Mouse (Mus musculus): ENCODE results near the gene Grm6. TPM values are rescaled to one million over a fixed set of nuclear protein-coding genes. Genes with fewer than 3 reads are reported as not detected.

The Grm6 gene
- polyA plus RNA-seq (2015; fragmentation: Nextera tagmentation; extraction: Ambion mirVana): not detected in 2 replicates

- Histone ChIP-seq H3K9me3 (ENCODE audit: control insufficient read depth) (no peaks in the 10 kb centered on the region), H3K4me1 (replicated peaks; ENCODE audit: control insufficient read depth, insufficient read depth, low read length) (no peaks in the 10 kb centered on the region), H3K4me3 (ENCODE audit: low read depth, low read length) (peak within 1 kb of the TSS; percentile 33), H3K36me3 (ENCODE audit: control insufficient read depth, insufficient read depth) (no peaks in the 10 kb centered on the region), H3K9ac (ENCODE audit: low read depth, low read length) (no peak within 1 kb of the TSS), H3K4me2 (replicated peaks; ENCODE audit: low read depth) (peak within 1 kb of the TSS; percentile 64), H3K27me3 (replicated peaks; ENCODE audit: control insufficient read depth, insufficient read depth, low read length) (peaks cover 54% of the 10 kb centered on the region), H3K27ac (ENCODE audit: low read depth, low read length) (no peak within 1 kb of the TSS)
- under 1% methylated on average over 11 of the region's 11 CpGs for WGBS
- no peak for ATAC-seq
- TF ChIP-seq CTCF (IDR thresholded peaks at IDR 0.05; ENCODE audit: low read depth): no peak
These were observed at the start of gene Grm6 for GRCm38 (mm10) chr11:50850177-50850735. Gene Grm6, plus strand, starts transcription at chr11:50850685.

DNA sequence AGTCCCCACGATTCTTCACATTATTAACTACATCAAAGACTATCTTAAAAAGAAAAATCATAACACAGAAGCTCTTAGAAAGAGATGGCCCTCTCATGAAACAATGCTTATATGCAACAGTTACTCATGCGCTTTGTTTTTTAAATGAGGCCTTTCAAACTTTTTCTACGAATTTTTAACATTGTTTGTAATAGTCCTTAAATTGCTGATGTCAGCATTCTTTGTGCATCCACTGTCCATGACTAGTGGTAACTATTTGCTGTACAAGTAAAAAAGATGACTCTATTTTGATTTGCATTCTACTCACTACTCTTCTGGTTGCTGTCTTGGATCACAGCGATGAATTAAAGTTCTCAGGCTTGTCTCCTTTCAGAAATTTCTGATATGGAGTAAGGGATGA, 36.3 kb upstream of the Grm6 start:
- Histone ChIP-seq H3K9ac (ENCODE audit: low read depth, low read length) (no peak overlapping the region), H3K36me3 (ENCODE audit: control insufficient read depth, insufficient read depth) (peaks cover 23% of the 10 kb centered on the region), H3K27ac (ENCODE audit: low read depth, low read length) (peak overlapping the region; percentile 64; the same call in 1 of the 2 replicates), H3K27me3 (replicated peaks; ENCODE audit: control insufficient read depth, insufficient read depth, low read length) (no peaks in the 10 kb centered on the region), H3K4me3 (ENCODE audit: low read depth, low read length) (no peak overlapping the region), H3K4me2 (replicated peaks; ENCODE audit: low read depth) (no peak overlapping the region), H3K4me1 (replicated peaks; ENCODE audit: control insufficient read depth, insufficient read depth, low read length) (no peaks in the 10 kb centered on the region), H3K9me3 (ENCODE audit: control insufficient read depth) (peaks cover 14% of the 10 kb centered on the region)
- TF ChIP-seq CTCF (IDR thresholded peaks at IDR 0.05; ENCODE audit: low read depth): no peak
- 98% methylated on average over 4 of the region's 4 CpGs for WGBS
- ATAC-seq: no peak

DNA sequence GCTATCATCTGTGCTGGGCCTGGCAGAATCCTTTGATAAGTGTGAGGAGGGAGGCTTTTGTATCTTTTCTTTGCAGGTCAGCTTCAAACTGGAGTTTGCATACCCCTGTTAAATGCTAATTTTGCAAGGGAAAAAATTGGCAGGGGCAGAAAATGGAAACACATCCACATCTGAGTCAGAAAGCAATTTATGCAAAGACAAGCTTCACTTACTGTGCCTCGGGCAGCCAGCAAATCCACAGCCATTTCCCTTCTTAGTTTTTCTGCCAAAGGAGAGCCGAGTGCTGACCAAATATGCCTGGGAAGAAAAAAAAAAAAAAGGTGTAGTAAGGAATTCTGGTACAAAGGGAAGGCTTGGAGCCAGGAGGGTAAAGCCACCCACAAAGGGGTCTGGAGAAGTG, 24.3 kb upstream of the Grm6 start:
- no peak for ATAC-seq
- Histone ChIP-seq H3K27ac (ENCODE audit: low read depth, low read length) (no peak overlapping the region), H3K4me3 (ENCODE audit: low read depth, low read length) (no peak overlapping the region), H3K9me3 (ENCODE audit: control insufficient read depth) (no peaks in the 10 kb centered on the region), H3K4me1 (replicated peaks; ENCODE audit: control insufficient read depth, insufficient read depth, low read length) (no peaks in the 10 kb centered on the region), H3K27me3 (replicated peaks; ENCODE audit: control insufficient read depth, insufficient read depth, low read length) (no peaks in the 10 kb centered on the region), H3K4me2 (replicated peaks; ENCODE audit: low read depth) (no peak overlapping the region), H3K36me3 (ENCODE audit: control insufficient read depth, insufficient read depth) (peaks cover 7% of the 10 kb centered on the region; the same call in 1 of the 2 replicates), H3K9ac (ENCODE audit: low read depth, low read length) (no peak overlapping the region)
- 51% methylated on average over 2 of the region's 2 CpGs for WGBS
- TF ChIP-seq CTCF (IDR thresholded peaks at IDR 0.05; ENCODE audit: low read depth): no peak

DNA sequence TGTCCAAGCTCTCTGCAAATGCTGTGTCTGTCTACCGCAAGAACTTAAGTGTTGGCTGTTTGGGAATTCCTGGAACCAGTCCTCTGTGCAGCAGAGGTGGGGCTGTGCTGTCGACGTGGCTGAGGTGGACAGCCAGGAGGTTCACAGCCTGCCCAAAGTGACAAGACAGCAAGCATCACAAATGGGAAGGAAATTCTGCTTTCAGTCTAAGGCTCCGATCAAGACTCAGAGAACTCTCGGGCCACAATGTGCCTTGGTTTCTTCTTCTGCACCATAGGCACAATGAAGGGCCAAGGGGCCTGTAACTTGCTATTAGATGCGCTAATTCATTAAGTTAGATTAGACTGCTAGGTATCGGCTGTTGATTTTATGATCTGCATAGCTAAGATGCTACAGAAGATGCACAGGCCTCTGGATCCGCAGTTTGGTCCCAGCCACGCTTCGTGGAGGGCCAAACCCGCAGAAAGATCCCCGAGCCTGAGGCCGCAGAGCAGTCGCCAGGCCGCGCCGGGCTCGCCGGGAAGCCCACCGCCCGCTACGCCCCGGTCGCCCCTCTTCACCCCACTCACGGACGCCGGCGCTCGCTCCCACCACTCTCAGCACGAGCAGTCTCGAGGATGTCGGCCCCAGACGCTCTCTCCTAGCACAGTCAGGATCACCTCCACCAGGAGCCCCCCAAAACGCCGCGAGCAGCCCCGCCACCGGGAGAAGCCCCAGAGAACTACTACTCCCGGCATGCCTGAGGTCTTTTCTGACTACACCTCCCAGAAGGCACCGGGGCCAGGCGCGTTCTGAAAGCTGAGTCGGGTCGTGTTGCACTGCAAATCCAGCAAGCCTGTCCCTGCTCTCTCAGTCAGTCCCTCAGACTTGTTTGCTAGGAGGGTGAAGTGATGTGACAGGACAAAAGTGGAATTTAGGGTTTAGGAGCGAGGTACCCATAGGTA, 23.2 kb upstream of the Grm6 start, which contains the start of gene Zfp354c:
Gene Zfp354c, minus strand, starts transcription at position 715 of the 944 bp plus-strand sequence.
- H3K27ac ChIP-seq (ENCODE audit: low read depth, low read length): no peak within 1 kb of the TSS
- peak within 1 kb of the TSS; percentile 89 for H3K4me3 ChIP-seq (ENCODE audit: low read depth, low read length)
- no peaks in the 10 kb centered on the region for H3K9me3 ChIP-seq (ENCODE audit: control insufficient read depth)
- H3K4me1 ChIP-seq (replicated peaks; ENCODE audit: control insufficient read depth, insufficient read depth, low read length): no peaks in the 10 kb centered on the region
- H3K36me3 ChIP-seq (ENCODE audit: control insufficient read depth, insufficient read depth): peaks cover 7% of the 10 kb centered on the region; the same call in 1 of the 2 replicates
- no peaks in the 10 kb centered on the region for H3K27me3 ChIP-seq (replicated peaks; ENCODE audit: control insufficient read depth, insufficient read depth, low read length)
- TF ChIP-seq CTCF (IDR thresholded peaks at IDR 0.05; ENCODE audit: low read depth): no peak
- WGBS: 1% methylated on average over 45 of the region's 45 CpGs
- peak within 1 kb of the TSS; percentile 99 for H3K4me2 ChIP-seq (replicated peaks; ENCODE audit: low read depth)
- peak within 1 kb of the TSS; percentile 75 for H3K9ac ChIP-seq (ENCODE audit: low read depth, low read length)
- ATAC-seq: peak; percentile 85

GRCm38 (mm10) chr11:50835727-50836126, 14.8 kb upstream of the Grm6 start:
- no peak overlapping the region for H3K9ac ChIP-seq (ENCODE audit: low read depth, low read length)
- no peak overlapping the region for H3K27ac ChIP-seq (ENCODE audit: low read depth, low read length)
- no peaks in the 10 kb centered on the region for H3K9me3 ChIP-seq (ENCODE audit: control insufficient read depth)
- no peak for TF ChIP-seq CTCF (IDR thresholded peaks at IDR 0.05; ENCODE audit: low read depth)
- H3K4me3 ChIP-seq (ENCODE audit: low read depth, low read length): no peak overlapping the region
- H3K27me3 ChIP-seq (replicated peaks; ENCODE audit: control insufficient read depth, insufficient read depth, low read length): no peaks in the 10 kb centered on the region
- no peaks in the 10 kb centered on the region for H3K4me1 ChIP-seq (replicated peaks; ENCODE audit: control insufficient read depth, insufficient read depth, low read length)
- no peak for ATAC-seq
- no peak overlapping the region for H3K4me2 ChIP-seq (replicated peaks; ENCODE audit: low read depth)
- 79% methylated on average over 4 of the region's 4 CpGs for WGBS
- H3K36me3 ChIP-seq (ENCODE audit: control insufficient read depth, insufficient read depth): no peaks in the 10 kb centered on the region

GRCm38 (mm10) chr11:50841023-50841735, 9.3 kb upstream of the Grm6 start, which contains the start of gene Zfp879:
Gene Zfp879, minus strand, starts transcription at chr11:50841552.
- TF ChIP-seq CTCF (IDR thresholded peaks at IDR 0.05; ENCODE audit: low read depth): no peak
- Histone ChIP-seq H3K9ac (ENCODE audit: low read depth, low read length) (peak within 1 kb of the TSS; percentile 32), H3K4me2 (replicated peaks; ENCODE audit: low read depth) (peak within 1 kb of the TSS; percentile 68), H3K4me1 (replicated peaks; ENCODE audit: control insufficient read depth, insufficient read depth, low read length) (no peaks in the 10 kb centered on the region), H3K27me3 (replicated peaks; ENCODE audit: control insufficient read depth, insufficient read depth, low read length) (no peaks in the 10 kb centered on the region), H3K36me3 (ENCODE audit: control insufficient read depth, insufficient read depth) (no peaks in the 10 kb centered on the region), H3K27ac (ENCODE audit: low read depth, low read length) (no peak within 1 kb of the TSS; the same call in 1 of the 2 replicates), H3K9me3 (ENCODE audit: control insufficient read depth) (no peaks in the 10 kb centered on the region), H3K4me3 (ENCODE audit: low read depth, low read length) (peak within 1 kb of the TSS; percentile 40)
- ATAC-seq: peak; percentile 87
- WGBS: 16% methylated on average over 22 of the region's 22 CpGs
